Mouse (Mus musculus) embryo, embryonic 11.5 days (tissue): Measurements from ENCODE around the gene Qsox1.

ENCODE experiments used
- DNase-seq: peaks from one replicate; pipeline ENCODE4 v3.0.0-alpha.2; 2012; ENCODE audit warnings: low read depth, low spot score

The Qsox1 gene

GRCm38 (mm10) chr1:155812581-155813499, at the start of gene Qsox1:
Gene Qsox1 (minus strand): TSS chr1:155812889.
- peak; percentile 83 for DNase-seq

GRCm38 (mm10) chr1:155854926-155855702, 42.4 kb upstream of the Qsox1 start:
- DNase-seq, result no peak

- no peak for DNase-seq
These were observed 40.3 kb upstream of the Qsox1 start for GRCm38 (mm10) chr1:155853009-155853408.

- no peak for DNase-seq
These were observed 31.5 kb upstream of the Qsox1 start for GRCm38 (mm10) chr1:155844235-155844634.

GRCm38 (mm10) chr1:155843538-155843937, 30.8 kb upstream of the Qsox1 start:
- no peak for DNase-seq

- DNase-seq, result no peak
These were observed 23.0 kb upstream of the Qsox1 start for GRCm38 (mm10) chr1:155835667-155836066.

GRCm38 (mm10) chr1:155833610-155834009, 20.9 kb upstream of the Qsox1 start:
- DNase-seq, result no peak

- DNase-seq, result no peak
These were observed 19.3 kb upstream of the Qsox1 start for GRCm38 (mm10) chr1:155831958-155832357.

- DNase-seq, result no peak
These were observed 18.2 kb upstream of the Qsox1 start for GRCm38 (mm10) chr1:155830861-155831260.

- no peak for DNase-seq
These were observed 15.1 kb upstream of the Qsox1 start for GRCm38 (mm10) chr1:155827703-155828295.

GRCm38 (mm10) chr1:155826803-155827395, 14.2 kb upstream of the Qsox1 start:
- no peak for DNase-seq

- no peak for DNase-seq
These were observed 13.4 kb upstream of the Qsox1 start for GRCm38 (mm10) chr1:155825940-155826716.

- no peak for DNase-seq
These were observed 8.0 kb upstream of the Qsox1 start for GRCm38 (mm10) chr1:155820646-155821045.

GRCm38 (mm10) chr1:155816167-155816566, 3.5 kb upstream of the Qsox1 start:
- no peak for DNase-seq

- no peak for DNase-seq
These were observed 601 bp downstream of the Qsox1 start for GRCm38 (mm10) chr1:155811995-155812580.

- DNase-seq, result no peak
These were observed 2.1 kb downstream of the Qsox1 start for GRCm38 (mm10) chr1:155810616-155811015.

- no peak for DNase-seq
These were observed 2.8 kb downstream of the Qsox1 start for GRCm38 (mm10) chr1:155809706-155810442.

GRCm38 (mm10) chr1:155808261-155808660, 4.4 kb downstream of the Qsox1 start:
- DNase-seq, result no peak

- no peak for DNase-seq
These were observed 7.1 kb downstream of the Qsox1 start for GRCm38 (mm10) chr1:155805607-155806006.
